Mouse (Mus musculus) lung, postnatal 14 days (tissue): Measurements from ENCODE around the gene Mthfr.

ENCODE experiments used
- DNase-seq: peaks from one replicate; pipeline ENCODE4 v3.0.0; 2021

Gene Mthfr

GRCm38 (mm10) chr4:148091181-148091580 lies 52.3 kb downstream of the Mthfr start:
- DNase-seq = no peak

DNA sequence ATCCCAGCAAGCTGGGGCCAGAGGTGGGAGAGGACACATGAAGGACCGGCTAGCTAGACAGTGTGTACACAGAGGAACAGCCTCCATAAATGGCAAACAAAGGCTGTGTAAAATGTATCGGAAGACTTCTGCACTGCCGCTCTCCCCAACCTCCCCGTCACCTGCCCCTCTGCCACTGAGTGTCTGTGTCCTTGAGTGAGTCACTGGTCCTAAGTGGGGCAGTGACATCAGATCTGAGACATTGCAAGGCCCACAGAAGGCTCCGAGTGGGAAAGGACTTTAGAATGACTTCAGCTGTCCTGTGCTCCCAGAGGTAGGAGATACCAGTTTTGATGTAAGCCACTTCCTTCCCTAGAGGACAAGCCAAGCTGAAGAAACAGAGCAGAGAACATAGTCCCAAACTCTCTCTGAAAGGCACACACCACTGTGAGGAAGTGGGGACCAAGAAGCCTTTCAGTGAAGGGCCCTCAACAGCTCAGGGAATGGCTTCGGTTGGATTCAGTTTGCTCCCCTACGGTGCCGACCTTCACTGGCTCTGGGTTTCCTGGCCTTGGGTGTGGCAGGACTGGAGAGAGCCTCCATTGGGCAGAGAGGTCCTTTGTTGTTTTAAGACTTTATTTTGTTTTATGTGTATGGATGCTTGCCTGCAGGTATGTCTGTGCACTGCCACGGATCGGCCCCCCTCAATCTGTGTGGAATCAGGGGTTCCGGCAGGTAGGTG lies 53.8 kb downstream of the Mthfr start:
- no peak for DNase-seq

DNA sequence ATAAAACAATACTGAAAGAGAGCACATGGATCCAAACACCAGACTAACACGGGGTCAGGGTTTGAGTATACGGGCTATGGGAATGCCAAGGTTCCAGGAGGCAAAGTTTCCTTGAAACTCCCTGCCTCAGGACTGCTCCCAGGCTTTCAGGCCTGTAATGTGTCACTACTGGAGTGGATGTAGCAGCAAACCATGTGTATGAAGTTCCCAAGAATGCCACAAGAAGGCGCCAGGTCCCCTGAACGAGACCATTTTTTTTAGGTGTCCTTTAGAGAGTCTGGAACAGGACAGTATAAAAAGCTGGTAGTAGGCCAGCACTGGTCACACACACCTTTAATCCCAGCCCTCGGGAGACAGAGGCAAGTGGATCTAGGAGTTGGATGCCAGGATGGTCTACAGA lies 55.3 kb downstream of the Mthfr start:
- no peak for DNase-seq

DNA sequence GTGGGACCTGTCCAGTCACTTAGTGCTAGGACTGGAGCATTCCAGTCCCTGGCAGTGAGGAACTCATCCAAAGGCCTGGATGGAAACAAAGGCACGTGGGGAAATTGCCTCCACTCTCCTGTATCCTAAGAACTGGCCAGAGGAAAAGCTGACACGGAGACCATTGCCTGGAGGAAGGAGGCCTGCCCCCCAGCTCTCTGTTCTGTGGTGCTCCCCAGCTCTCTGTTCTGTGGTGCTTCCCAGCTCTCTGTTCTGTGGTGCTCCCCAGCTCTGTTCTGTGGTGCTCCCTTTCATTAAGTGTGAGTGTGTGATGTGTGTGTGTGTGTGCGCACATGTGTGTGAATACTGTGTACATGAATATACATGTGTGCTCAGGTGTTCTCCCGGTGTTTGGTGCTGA lies 56.2 kb downstream of the Mthfr start:
- no peak for DNase-seq

DNA sequence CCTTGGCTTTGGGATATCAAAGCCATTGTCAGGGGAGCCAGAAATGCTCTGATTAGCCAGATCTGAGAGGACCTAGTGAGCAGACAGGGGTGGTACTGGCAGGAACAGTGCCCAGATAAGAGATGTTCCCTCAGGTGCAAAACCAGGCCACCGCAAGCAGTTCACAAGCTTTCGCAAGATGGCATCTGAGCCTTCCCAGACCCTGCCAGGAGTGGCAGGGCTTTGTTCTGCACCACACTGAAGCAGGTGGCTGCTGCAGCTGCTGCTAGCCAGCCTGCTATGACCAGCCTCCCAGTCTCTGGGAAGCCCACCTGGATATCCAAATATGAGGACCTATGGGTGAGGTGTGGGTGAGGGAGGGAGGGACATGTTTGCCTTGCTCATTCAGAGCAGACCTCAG lies 59.1 kb downstream of the Mthfr start:
- DNase-seq = no peak

DNA sequence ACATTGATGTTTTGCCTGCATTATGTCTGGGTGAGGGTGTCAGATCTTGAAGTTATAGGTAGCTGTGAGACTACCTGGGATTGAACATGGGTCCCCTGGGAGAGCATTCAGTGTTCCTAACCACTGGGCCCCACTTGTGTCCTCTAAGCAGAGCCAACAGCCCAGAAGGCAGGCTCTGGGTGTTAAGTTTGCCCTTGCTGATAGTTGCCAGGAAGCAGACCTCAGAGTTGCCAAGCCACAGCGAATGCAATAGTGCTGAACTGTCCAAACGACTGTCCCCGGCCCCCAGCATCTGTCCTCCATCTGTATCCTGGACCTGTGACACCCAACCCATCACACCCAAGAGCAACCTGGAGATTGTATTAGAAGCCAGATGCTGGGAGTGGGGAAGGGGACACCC lies 59.8 kb downstream of the Mthfr start:
- no peak for DNase-seq

- DNase-seq = peak; percentile 52
These were observed 63.1 kb downstream of the Mthfr start for GRCm38 (mm10) chr4:148101801-148102527.

DNA sequence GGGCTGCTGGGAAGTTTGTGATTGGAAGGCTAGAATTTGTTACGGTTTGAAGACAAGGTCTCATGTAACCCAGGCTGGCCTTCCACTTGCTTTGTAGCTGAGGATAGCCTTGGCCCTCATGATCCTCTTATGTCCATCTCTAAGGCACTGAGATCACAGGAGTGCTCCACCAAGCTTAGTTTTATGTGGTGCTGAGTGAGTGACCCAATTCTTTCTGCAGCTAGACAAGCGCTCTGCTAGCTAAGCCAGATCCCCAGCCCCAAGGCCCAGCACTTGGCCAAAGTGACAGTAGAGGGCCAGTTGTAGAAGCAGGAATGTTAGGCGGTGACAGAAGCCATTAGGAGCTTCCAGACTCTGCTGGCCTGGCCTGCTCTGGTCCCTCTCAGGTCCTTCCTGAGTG lies 65.3 kb downstream of the Mthfr start:
- DNase-seq = no peak

- no peak for DNase-seq
These were observed 68.9 kb downstream of the Mthfr start for GRCm38 (mm10) chr4:148107621-148108291.

DNA sequence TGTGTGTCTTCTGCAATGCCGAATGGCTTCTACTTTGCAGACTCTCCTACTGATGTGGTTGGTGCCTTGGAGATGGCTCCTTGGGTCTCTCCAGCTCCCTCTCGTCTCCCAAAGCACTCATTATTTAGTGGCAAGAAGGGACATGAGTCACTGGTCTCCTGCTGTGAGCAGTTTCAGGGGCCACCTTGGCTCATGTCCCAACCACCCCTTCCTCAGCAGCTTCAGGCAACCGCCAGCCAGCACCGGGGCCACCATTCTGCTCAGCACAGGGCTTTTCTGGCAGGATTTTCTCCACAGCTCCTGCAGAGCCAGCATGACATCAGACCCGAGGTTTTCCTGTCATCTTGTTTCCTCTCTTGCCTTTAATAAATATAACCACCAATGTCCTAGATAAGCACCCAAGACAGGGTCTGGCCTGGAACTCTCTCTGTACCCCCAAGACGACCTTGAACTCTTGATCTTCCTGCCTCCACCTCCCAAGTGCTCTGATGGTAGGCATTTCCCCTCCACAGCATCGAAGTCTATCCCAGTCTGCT lies 69.8 kb downstream of the Mthfr start:
- no peak for DNase-seq
